Mouse (Mus musculus) heart, embryonic 14.5 days (tissue): ENCODE results near the gene Naa16. TPM values are rescaled to one million over a fixed set of nuclear protein-coding genes. Genes with fewer than 3 reads are reported as not detected.

Source experiments
- ATAC-seq: fragments of 200-750 bp; cut with Nextera tagmentation; 2 replicates; pipeline ENCODE4 v1.8.0; 2017; ENCODE audit warnings: low read depth, moderate TSS enrichment; ENCODE audit not compliant: insufficient number of reproducible peaks, insufficient read depth, low FRiP score
- H3K27ac ChIP-seq, 2 experiments: fragments of 200-500 bp in 1 of 2; fragments of 300-500 bp in 1 of 2; sonication (generic) in 1 of 2; replicated peaks in 1 of 2; 2 replicates each; pipeline ENCODE4 v1.5.1; 2012 to 2014; ENCODE audit warnings: low read depth in 2 of 2, low read length in 2 of 2, control low read depth in 1 of 2, mild to moderate bottlenecking in 1 of 2, mixed read lengths in 1 of 2; ENCODE audit not compliant: control insufficient read depth in 1 of 2, insufficient read depth in 1 of 2
- H3K27me3 ChIP-seq: fragments of 300-500 bp; sonication (generic); 2 replicates; pipeline ENCODE4 v1.6.1; 2014; ENCODE audit warnings: mild to moderate bottlenecking, low read length, control low read depth; ENCODE audit not compliant: control insufficient read depth, insufficient read depth
- H3K36me3 ChIP-seq: fragments of 300-500 bp; sonication (generic); 2 replicates; pipeline ENCODE4 v1.6.1; 2014; ENCODE audit warnings: mild to moderate bottlenecking, control low read depth, low read length, mixed read lengths; ENCODE audit not compliant: control insufficient read depth, insufficient read depth
- H3K4me1 ChIP-seq, 2 experiments: fragments of 200-500 bp in 1 of 2; fragments of 300-500 bp in 1 of 2; sonication (generic) in 1 of 2; 2 replicates each; pipeline ENCODE4 v1.6.1; 2012 to 2014; ENCODE audit warnings: low read length in 2 of 2, control low read depth in 1 of 2, mixed read lengths in 1 of 2; ENCODE audit not compliant: control insufficient read depth in 2 of 2, insufficient read depth in 2 of 2
- H3K4me2 ChIP-seq: fragments of 300-500 bp; sonication (generic); 2 replicates; pipeline ENCODE4 v1.6.1; 2014; ENCODE audit warnings: mild to moderate bottlenecking, low read length
- H3K4me3 ChIP-seq, 2 experiments: fragments of 200-500 bp in 1 of 2; fragments of 300-500 bp in 1 of 2; sonication (generic) in 1 of 2; 2 replicates each; pipeline ENCODE4 v1.5.1; 2012 to 2014; ENCODE audit warnings: low read length in 2 of 2, mild to moderate bottlenecking in 2 of 2, control low read depth in 1 of 2, low read depth in 1 of 2, moderate library complexity in 1 of 2; ENCODE audit not compliant: control insufficient read depth in 1 of 2, insufficient read depth in 1 of 2
- H3K9ac ChIP-seq: fragments of 300-500 bp; sonication (generic); 2 replicates; pipeline ENCODE4 v1.6.1; 2014; ENCODE audit warnings: mild to moderate bottlenecking, low read length
- H3K9me3 ChIP-seq: fragments of 300-500 bp; sonication (generic); 2 replicates; pipeline ENCODE4 v1.6.1; 2016; ENCODE audit warnings: low read length, control low read depth; ENCODE audit not compliant: control insufficient read depth
- WGBS: fragments of 180-500 bp; shearing (Covaris S2); extraction: QIAGEN DNeasy Blood & Tissue Kit; methylation state at CpG from one replicate; pipeline ENCODE4 v1.1.7; 2014; 5-methylcytosine and 5-hydroxymethylcytosine counted together
- polyA plus RNA-seq: library from polyadenylated mRNA; unstranded; fragments of >200 nt; fragmentation: Nextera tagmentation; extraction: Ambion mirVana; gene quantifications from 2 replicates; pipeline ENCODE4 v1.2.1, GENCODE M21; 2014

Gene Naa16
- polyA plus RNA-seq, 1 experiment from 2014 or later = 22.1 TPM

GRCm38 (mm10) chr14:79383120-79383519, 7.5 kb downstream of the Naa16 start:
- Histone ChIP-seq H3K4me2 (no peak overlapping the region), H3K9me3 (no peaks in the 10 kb centered on the region), H3K4me1 (no peaks in the 10 kb centered on the region), H3K27ac (no peak overlapping the region), H3K9ac (no peak overlapping the region), H3K27me3 (no peaks in the 10 kb centered on the region), H3K36me3 (peaks cover 47% of the 10 kb centered on the region), H3K4me3 (no peak overlapping the region)
- no peak for ATAC-seq
- whole genome bisulfite sequencing = 95% methylated on average over 7 of the region's 7 CpGs

GRCm38 (mm10) chr14:79377041-79377440, 13.5 kb downstream of the Naa16 start:
- peaks cover 38% of the 10 kb centered on the region for H3K36me3 ChIP-seq
- ATAC-seq = no peak

GRCm38 (mm10) chr14:79358055-79358454, 32.5 kb downstream of the Naa16 start:
- Histone ChIP-seq H3K4me3 (no peak overlapping the region), H3K27ac (no peak overlapping the region), H3K27me3 (no peaks in the 10 kb centered on the region), H3K9me3 (no peaks in the 10 kb centered on the region), H3K4me1 (no peaks in the 10 kb centered on the region), H3K4me2 (no peak overlapping the region), H3K9ac (no peak overlapping the region), H3K36me3 (peaks cover 73% of the 10 kb centered on the region)
- WGBS = 21% methylated on average over 2 of the region's 2 CpGs
- ATAC-seq = no peak

More at GRCm38 (mm10) chr14:79377041-79377440, 13.5 kb downstream of the Naa16 start:
- Histone ChIP-seq H3K27ac (no peak overlapping the region), H3K27me3 (no peaks in the 10 kb centered on the region), H3K9ac (no peak overlapping the region), H3K4me1 (no peaks in the 10 kb centered on the region), H3K4me3 (no peak overlapping the region), H3K4me2 (no peak overlapping the region), H3K9me3 (no peaks in the 10 kb centered on the region)

GRCm38 (mm10) chr14:79346384-79346783, 44.2 kb downstream of the Naa16 start:
- Histone ChIP-seq H3K36me3 (peaks cover 75% of the 10 kb centered on the region), H3K4me1 (peaks cover 0 to 6% of the 10 kb centered on the region in 2 experiments; a peak in 1 of 4 replicates)
- WGBS = 32% methylated on average over 3 of the region's 3 CpGs

GRCm38 (mm10) chr14:79335613-79336012, 55.0 kb downstream of the Naa16 start:
- Histone ChIP-seq H3K4me1 (peaks cover 10 to 16% of the 10 kb centered on the region in 2 experiments), H3K27ac (no peak overlapping the region), H3K36me3 (peaks cover 68% of the 10 kb centered on the region), H3K27me3 (no peaks in the 10 kb centered on the region), H3K4me3 (no peak overlapping the region), H3K9ac (no peak overlapping the region), H3K4me2 (no peak overlapping the region), H3K9me3 (no peaks in the 10 kb centered on the region)
- no peak for ATAC-seq
- 95% methylated on average over 3 of the region's 3 CpGs for WGBS

More at GRCm38 (mm10) chr14:79346384-79346783, 44.2 kb downstream of the Naa16 start:
- no peak for ATAC-seq
- peaks cover 4% of the 10 kb centered on the region; the same call in 1 of the 2 replicates for H3K9me3 ChIP-seq
- no peaks in the 10 kb centered on the region for H3K27me3 ChIP-seq
- H3K9ac ChIP-seq = no peak overlapping the region
- no peak overlapping the region for H3K4me3 ChIP-seq
- H3K27ac ChIP-seq = 0 out of 4 replicates have a peak overlapping the region, but pooled peaks of 1 of the 2 experiments have one; percentile 28
- H3K4me2 ChIP-seq = no peak overlapping the region

GRCm38 (mm10) chr14:79331936-79332335, 58.6 kb downstream of the Naa16 start:
- Histone ChIP-seq H3K4me2 (peak overlapping the region; percentile 54), H3K9me3 (no peaks in the 10 kb centered on the region), H3K36me3 (peaks cover 33% of the 10 kb centered on the region), H3K27ac (peak overlapping the region; percentile 25 to 64), H3K4me3 (no peak overlapping the region), H3K27me3 (no peaks in the 10 kb centered on the region), H3K9ac (peak overlapping the region; percentile 34; the same call in 1 of the 2 replicates), H3K4me1 (peaks cover 10 to 16% of the 10 kb centered on the region in 2 experiments)
- 36% methylated on average over 7 of the region's 7 CpGs for WGBS
- no peak for ATAC-seq

- Histone ChIP-seq H3K27me3 (no peaks in the 10 kb centered on the region), H3K4me1 (peaks cover 10 to 16% of the 10 kb centered on the region in 2 experiments), H3K27ac (0 out of 4 replicates have a peak overlapping the region, but pooled peaks have one; percentile 24 to 25), H3K4me2 (peak overlapping the region; percentile 54), H3K36me3 (peaks cover 24% of the 10 kb centered on the region), H3K9ac (peak overlapping the region; percentile 34), H3K9me3 (no peaks in the 10 kb centered on the region), H3K4me3 (peak overlapping the region in 1 of 2 experiments; percentile 1; a peak in 1 of 4 replicates)
- no peak for ATAC-seq
- 37% methylated on average over 16 of the region's 16 CpGs for WGBS
Measured at GRCm38 (mm10) chr14:79330944-79331561, 59.5 kb downstream of the Naa16 start.
